Mouse (Mus musculus): Measurements from ENCODE around the gene Zranb3.

DNA sequence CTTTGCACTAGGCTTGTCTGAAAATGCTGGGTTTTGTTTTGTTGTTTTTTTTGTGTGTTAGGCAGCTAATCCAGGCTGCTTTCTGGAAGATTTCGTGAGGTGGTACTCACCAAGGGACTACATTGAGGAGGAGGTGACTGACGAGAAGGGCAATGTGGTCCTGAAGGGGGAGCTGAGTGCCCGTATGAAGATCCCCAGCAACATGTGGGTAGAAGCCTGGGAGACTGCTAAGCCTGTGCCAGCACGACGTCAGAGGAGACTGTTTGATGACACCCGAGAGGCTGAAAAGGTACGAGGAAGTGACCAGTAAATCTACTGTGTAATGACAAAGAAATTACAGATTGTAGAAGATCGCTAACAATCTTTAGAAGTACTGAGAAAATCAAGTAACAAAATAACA, 165.6 kb downstream of the Zranb3 start:
- TF ChIP-seq POLR2A (IDR thresholded peaks at IDR 0.05; ENCODE audit: low read depth, low read length) (no peak), CTCF (IDR thresholded peaks at IDR 0.05; ENCODE audit: extremely low read depth, insufficient read length, insufficient replicate concordance, low read depth, low read length) (no peak)
